Mouse (Mus musculus) embryonic fibroblast, embryonic 13.5 days (primary cell): ENCODE data around the gene Snapc1.

ENCODE experiments used
- CTCF ChIP-seq: IDR thresholded peaks from 2 replicates; pipeline ENCODE4 v1.5.1; 2011; ENCODE audit warnings: mild to moderate bottlenecking, control low read depth, low read length, moderate library complexity, borderline replicate concordance; ENCODE audit not compliant: insufficient read depth
- POLR2A ChIP-seq: IDR thresholded peaks from 2 replicates; pipeline ENCODE4 v1.6.1; 2011; ENCODE audit warnings: low read depth, mild to moderate bottlenecking, control low read depth, low read length, moderate library complexity

DNA sequence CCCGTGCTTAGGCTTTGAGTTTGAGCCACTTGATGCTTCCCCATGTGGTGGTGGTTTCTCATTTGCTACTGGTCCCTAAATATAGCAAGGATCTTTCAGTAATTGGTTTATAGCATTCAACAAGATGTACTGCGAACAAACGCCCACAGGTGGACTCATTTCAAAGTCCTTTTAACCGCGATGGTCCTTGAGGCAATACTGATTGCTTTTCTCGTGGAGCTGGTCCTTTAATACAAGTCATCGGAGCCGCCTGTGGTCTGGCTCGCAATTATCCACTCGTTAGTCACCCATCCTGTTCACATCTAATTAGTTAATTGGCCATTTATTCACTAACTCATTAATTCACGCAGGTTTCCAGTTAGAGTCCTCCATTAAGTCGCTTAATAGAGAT lies 32.6 kb downstream of the Snapc1 start:
- TF ChIP-seq CTCF (no peak), POLR2A (no peak)
